Mouse (Mus musculus): ENCODE results near the gene Gigyf1. TPM values are rescaled to one million over a fixed set of nuclear protein-coding genes. Genes with fewer than 3 reads are reported as not detected.

Gigyf1 gene
- polyA plus RNA-seq, 1 experiment, result 2.4 TPM

GRCm38 (mm10) chr5:137491559-137491958 is 26.8 kb upstream of the Gigyf1 start:
- no peaks in the 10 kb centered on the region for H3K4me1 ChIP-seq (ENCODE audit: control insufficient read depth)
- H3K27me3 ChIP-seq (ENCODE audit: control insufficient read depth), result peaks cover 6% of the 10 kb centered on the region
- TF ChIP-seq TAL1 (IDR thresholded peaks at IDR 0.05; ENCODE audit: low read length) (no peak), GATA1 (IDR thresholded peaks at IDR 0.05; ENCODE audit: low read length) (no peak)
- H3K36me3 ChIP-seq (ENCODE audit: control insufficient read depth), result no peaks in the 10 kb centered on the region
- H3K4me3 ChIP-seq (replicated peaks), result no peak overlapping the region
- no peaks in the 10 kb centered on the region; the same call in 1 of the 2 replicates for H3K9me3 ChIP-seq (ENCODE audit: control insufficient read depth, low read length)

- H3K36me3 ChIP-seq (ENCODE audit: control insufficient read depth), result no peaks in the 10 kb centered on the region
- TF ChIP-seq TAL1 (IDR thresholded peaks at IDR 0.05; ENCODE audit: low read length) (no peak), GATA1 (IDR thresholded peaks at IDR 0.05; ENCODE audit: low read length) (no peak)
- no peak overlapping the region for H3K4me3 ChIP-seq (replicated peaks)
- H3K4me1 ChIP-seq (ENCODE audit: control insufficient read depth), result no peaks in the 10 kb centered on the region
- H3K27me3 ChIP-seq (ENCODE audit: control insufficient read depth), result no peaks in the 10 kb centered on the region; the same call in 1 of the 2 replicates
- H3K9me3 ChIP-seq (ENCODE audit: control insufficient read depth, low read length), result no peaks in the 10 kb centered on the region
Measured at GRCm38 (mm10) chr5:137493831-137494230, 24.5 kb upstream of the Gigyf1 start.

GRCm38 (mm10) chr5:137500186-137500585 is 18.2 kb upstream of the Gigyf1 start:
- H3K4me3 ChIP-seq (replicated peaks), result no peak overlapping the region
- no peaks in the 10 kb centered on the region for H3K9me3 ChIP-seq (ENCODE audit: control insufficient read depth, low read length)
- peaks cover 18% of the 10 kb centered on the region for H3K36me3 ChIP-seq (ENCODE audit: control insufficient read depth)
- H3K27me3 ChIP-seq (ENCODE audit: control insufficient read depth), result no peaks in the 10 kb centered on the region; the same call in 1 of the 2 replicates
- TF ChIP-seq GATA1 (IDR thresholded peaks at IDR 0.05; ENCODE audit: low read length) (no peak), TAL1 (IDR thresholded peaks at IDR 0.05; ENCODE audit: low read length) (no peak)
- H3K4me1 ChIP-seq (ENCODE audit: control insufficient read depth), result peaks cover 40% of the 10 kb centered on the region

GRCm38 (mm10) chr5:137501709-137502666 is 16.4 kb upstream of the Gigyf1 start, which contains the start of gene Pop7:
Gene Pop7, minus strand, starts transcription at chr5:137502518.
- peaks cover 18% of the 10 kb centered on the region for H3K36me3 ChIP-seq (ENCODE audit: control insufficient read depth)
- H3K27me3 ChIP-seq (ENCODE audit: control insufficient read depth), result no peaks in the 10 kb centered on the region; the same call in 1 of the 2 replicates
- peaks cover 40% of the 10 kb centered on the region for H3K4me1 ChIP-seq (ENCODE audit: control insufficient read depth)
- H3K9me3 ChIP-seq (ENCODE audit: control insufficient read depth, low read length), result no peaks in the 10 kb centered on the region
- H3K4me3 ChIP-seq (replicated peaks), result peak within 1 kb of the TSS; percentile 83
- peak; percentile 86 for TF ChIP-seq GATA1 (IDR thresholded peaks at IDR 0.05; ENCODE audit: low read length)
- no peak for TF ChIP-seq TAL1 (IDR thresholded peaks at IDR 0.05; ENCODE audit: low read length)

GRCm38 (mm10) chr5:137502667-137503110 is 15.7 kb upstream of the Gigyf1 start:
- Histone ChIP-seq H3K4me3 (replicated peaks) (peak overlapping the region; percentile 83), H3K4me1 (ENCODE audit: control insufficient read depth) (peaks cover 40% of the 10 kb centered on the region), H3K36me3 (ENCODE audit: control insufficient read depth) (peaks cover 18% of the 10 kb centered on the region), H3K27me3 (ENCODE audit: control insufficient read depth) (no peaks in the 10 kb centered on the region), H3K9me3 (ENCODE audit: control insufficient read depth, low read length) (no peaks in the 10 kb centered on the region)
- TF ChIP-seq GATA1 (IDR thresholded peaks at IDR 0.05; ENCODE audit: low read length) (no peak), TAL1 (IDR thresholded peaks at IDR 0.05; ENCODE audit: low read length) (no peak)

GRCm38 (mm10) chr5:137504041-137504440 is 14.3 kb upstream of the Gigyf1 start:
- Histone ChIP-seq H3K4me1 (ENCODE audit: control insufficient read depth) (peaks cover 40% of the 10 kb centered on the region), H3K9me3 (ENCODE audit: control insufficient read depth, low read length) (no peaks in the 10 kb centered on the region), H3K36me3 (ENCODE audit: control insufficient read depth) (peaks cover 18% of the 10 kb centered on the region), H3K27me3 (ENCODE audit: control insufficient read depth) (no peaks in the 10 kb centered on the region), H3K4me3 (replicated peaks) (no peak overlapping the region)
- TF ChIP-seq TAL1 (IDR thresholded peaks at IDR 0.05; ENCODE audit: low read length) (no peak), GATA1 (IDR thresholded peaks at IDR 0.05; ENCODE audit: low read length) (no peak)

- TF ChIP-seq GATA1 (IDR thresholded peaks at IDR 0.05; ENCODE audit: low read length), result no peak
- no peak for TF ChIP-seq TAL1 (IDR thresholded peaks at IDR 0.05; ENCODE audit: low read length)
- Histone ChIP-seq H3K36me3 (ENCODE audit: control insufficient read depth) (peaks cover 26% of the 10 kb centered on the region), H3K4me1 (ENCODE audit: control insufficient read depth) (peaks cover 48% of the 10 kb centered on the region), H3K4me3 (replicated peaks) (peak overlapping the region; percentile 82), H3K27me3 (ENCODE audit: control insufficient read depth) (no peaks in the 10 kb centered on the region), H3K9me3 (ENCODE audit: control insufficient read depth, low read length) (no peaks in the 10 kb centered on the region)
Measured at GRCm38 (mm10) chr5:137510014-137510501, 8.3 kb upstream of the Gigyf1 start.

GRCm38 (mm10) chr5:137510573-137511390 is 7.6 kb upstream of the Gigyf1 start:
- no peak for TF ChIP-seq GATA1 (IDR thresholded peaks at IDR 0.05; ENCODE audit: low read length)
- no peak for TF ChIP-seq TAL1 (IDR thresholded peaks at IDR 0.05; ENCODE audit: low read length)
- Histone ChIP-seq H3K9me3 (ENCODE audit: control insufficient read depth, low read length) (no peaks in the 10 kb centered on the region), H3K36me3 (ENCODE audit: control insufficient read depth) (peaks cover 29% of the 10 kb centered on the region), H3K27me3 (ENCODE audit: control insufficient read depth) (no peaks in the 10 kb centered on the region), H3K4me1 (ENCODE audit: control insufficient read depth) (peaks cover 49% of the 10 kb centered on the region), H3K4me3 (replicated peaks) (peak overlapping the region; percentile 82)
